Mouse (Mus musculus) CH12.LX (cell line): Measurements from ENCODE around the gene Grid1. TPM values are rescaled to one million over a fixed set of nuclear protein-coding genes. Genes with fewer than 3 reads are reported as not detected.
A peak's percentile ranks its signal among the peaks of the same experiment; 100 is the strongest.

Source experiments
- DNase-seq: peaks from one replicate; pipeline ENCODE4 v3.0.0-alpha.2; 2013; ENCODE audit errors: extremely low read depth
- H3K27ac ChIP-seq: 2 replicates; pipeline ENCODE4 v1.5.1; 2012; ENCODE audit warnings: low read depth, mild to moderate bottlenecking, control low read depth, moderate library complexity; ENCODE audit not compliant: insufficient read depth
- H3K27me3 ChIP-seq: replicated peaks from 2 replicates; pipeline ENCODE3; 2012; ENCODE audit warnings: inconsistent platforms
- H3K36me3 ChIP-seq, 2 experiments: replicated peaks in 1 of 2; 2 replicates each; pipeline versions ENCODE3 to v1.6.1; 2012; ENCODE audit warnings: inconsistent platforms in 1 of 2, low read length in 1 of 2, mild to moderate bottlenecking in 1 of 2, mixed read lengths in 1 of 2, moderate library complexity in 1 of 2; ENCODE audit not compliant: control insufficient read depth in 1 of 2, insufficient read depth in 1 of 2
- H3K4me1 ChIP-seq, 2 experiments: 2 replicates each; pipeline ENCODE4 v1.6.1; 2012; ENCODE audit warnings: inconsistent platforms in 1 of 2, moderate library complexity in 1 of 2; ENCODE audit not compliant: insufficient read depth in 2 of 2, control insufficient read depth in 1 of 2
- H3K4me2 ChIP-seq: 2 replicates; pipeline ENCODE4 v1.6.1; 2012; ENCODE audit warnings: low read depth, mild to moderate bottlenecking, control low read depth; ENCODE audit not compliant: poor library complexity, insufficient read depth, severe bottlenecking
- H3K4me3 ChIP-seq, 3 experiments: fragments of 150-350 bp in 1 of 3; sonication (generic) in 1 of 3; replicated peaks in 1 of 3; 2 replicates each; pipeline versions ENCODE3 to v1.5.1; 2011 to 2012; ENCODE audit warnings: low read depth in 2 of 3, low read length in 2 of 3, mild to moderate bottlenecking in 2 of 3, moderate library complexity in 2 of 3, control low read depth in 1 of 3, improper control_type of control experiment in 1 of 3, inconsistent platforms in 1 of 3, mixed read lengths in 1 of 3; ENCODE audit not compliant: poor library complexity in 1 of 3
- H3K79me2 ChIP-seq: replicated peaks from 2 replicates; pipeline ENCODE4 v1.6.1; 2012; ENCODE audit warnings: mild to moderate bottlenecking, moderate library complexity; ENCODE audit not compliant: control insufficient read depth, poor library complexity, insufficient read depth, severe bottlenecking; ENCODE audit errors: extremely low read depth
- H3K9ac ChIP-seq: 2 replicates; pipeline ENCODE4 v1.6.1; 2012; ENCODE audit warnings: low read depth, mild to moderate bottlenecking, control low read depth, moderate library complexity; ENCODE audit not compliant: insufficient read depth
- H3K9me3 ChIP-seq: replicated peaks from 2 replicates; pipeline ENCODE3; 2012; ENCODE audit warnings: low read length, inconsistent platforms, mixed read lengths
- BHLHE40 ChIP-seq: IDR thresholded peaks from 2 replicates; pipeline ENCODE4 v1.6.1; 2011; ENCODE audit warnings: mild to moderate bottlenecking, low read depth, low read length, improper control_type of control experiment
- CHD1 ChIP-seq: IDR thresholded peaks from 2 replicates; pipeline ENCODE4 v1.6.1; 2012; ENCODE audit warnings: low read depth, low read length, improper control_type of control experiment, inconsistent platforms
- CHD2 ChIP-seq: IDR thresholded peaks from 2 replicates; pipeline ENCODE4 v1.6.1; 2011; ENCODE audit warnings: low read length, improper control_type of control experiment
- CTCF ChIP-seq, 2 experiments: IDR thresholded peaks in 1 of 2; conservative IDR thresholded peaks in 1 of 2; 2 replicates each; pipeline ENCODE4 v1.5.1; 2011 to 2012; ENCODE audit warnings: low read depth in 2 of 2, low read length in 2 of 2, improper control_type of control experiment in 1 of 2, inconsistent platforms in 1 of 2, mild to moderate bottlenecking in 1 of 2, moderate library complexity in 1 of 2
- E2F4 ChIP-seq: IDR thresholded peaks from 2 replicates; pipeline ENCODE4 v1.6.1; 2011; ENCODE audit warnings: low read depth, low read length, improper control_type of control experiment; ENCODE audit not compliant: insufficient replicate concordance
- GABPA ChIP-seq: IDR thresholded peaks from 2 replicates; pipeline ENCODE4 v1.6.1; 2012; ENCODE audit warnings: low read depth, low read length, improper control_type of control experiment, inconsistent platforms; ENCODE audit not compliant: insufficient replicate concordance
- HCFC1 ChIP-seq: IDR thresholded peaks from 2 replicates; pipeline ENCODE4 v1.6.1; 2012; ENCODE audit warnings: low read depth, mild to moderate bottlenecking, inconsistent platforms, low read length, improper control_type of control experiment
- IRF4 ChIP-seq: IDR thresholded peaks from 2 replicates; pipeline ENCODE4 v1.6.1; 2014; ENCODE audit warnings: low read depth, mild to moderate bottlenecking, inconsistent platforms, low read length, improper control_type of control experiment
- JUND ChIP-seq: conservative IDR thresholded peaks from 2 replicates; pipeline ENCODE4 v1.6.1; 2011; ENCODE audit warnings: low read depth, low read length, improper control_type of control experiment
- MAX ChIP-seq: IDR thresholded peaks from 2 replicates; pipeline ENCODE4 v1.6.1; 2011; ENCODE audit warnings: low read length, improper control_type of control experiment
- MXI1 ChIP-seq: IDR thresholded peaks from 2 replicates; pipeline ENCODE4 v1.6.1; 2011; ENCODE audit warnings: mild to moderate bottlenecking, low read depth, low read length, improper control_type of control experiment
- MYC ChIP-seq: IDR thresholded peaks from 2 replicates; pipeline ENCODE4 v1.6.1; 2011; ENCODE audit warnings: low read depth, mild to moderate bottlenecking, improper control_type of control experiment, low read length
- PAX5 ChIP-seq: IDR thresholded peaks from 2 replicates; pipeline ENCODE4 v1.6.1; 2012; ENCODE audit warnings: low read length, inconsistent platforms, mixed read lengths
- POLR2AphosphoS2 ChIP-seq: IDR thresholded peaks from 2 replicates; pipeline ENCODE4 v1.6.1; 2011; ENCODE audit warnings: low read depth, low read length, improper control_type of control experiment
- RCOR1 ChIP-seq: conservative IDR thresholded peaks from 2 replicates; pipeline ENCODE4 v1.6.1; 2012; ENCODE audit warnings: low read depth, mild to moderate bottlenecking, inconsistent platforms, low read length, improper control_type of control experiment
- TBP ChIP-seq: conservative IDR thresholded peaks from 2 replicates; pipeline ENCODE4 v1.6.1; 2011; ENCODE audit warnings: low read depth, low read length, improper control_type of control experiment
- TCF12 ChIP-seq: IDR thresholded peaks from 2 replicates; pipeline ENCODE4 v1.6.1; 2014; ENCODE audit warnings: low read depth, mild to moderate bottlenecking, inconsistent platforms, low read length, improper control_type of control experiment
- USF1 ChIP-seq: IDR thresholded peaks from 2 replicates; pipeline ENCODE4 v1.6.1; 2014; ENCODE audit warnings: low read depth, mild to moderate bottlenecking, inconsistent platforms, low read length, improper control_type of control experiment
- USF2 ChIP-seq: conservative IDR thresholded peaks from 2 replicates; pipeline ENCODE4 v1.6.1; 2011; ENCODE audit warnings: low read depth, low read length, improper control_type of control experiment
- ZKSCAN1 ChIP-seq: IDR thresholded peaks from 2 replicates; pipeline ENCODE4 v1.6.1; 2012; ENCODE audit warnings: low read depth, inconsistent platforms, low read length, improper control_type of control experiment, borderline replicate concordance
- ZNF384 ChIP-seq: IDR thresholded peaks from 2 replicates; pipeline ENCODE4 v1.6.1; 2012; ENCODE audit warnings: low read depth, low read length, improper control_type of control experiment, inconsistent platforms
- dilution Hi-C: fragments of 300-500 bp; cut with MboI; formaldehyde crosslinking; loops from 2 replicates; pipeline ENCODE4 v1.14.3; 2020; ENCODE audit warnings: low sequenced_read_pairs; ENCODE audit not compliant: extremely low pct_unique_long_range_greater_than_20kb, extremely low pct_ligation_motif_present
- in situ Hi-C: fragments of 300-500 bp; cut with MboI; formaldehyde crosslinking; loops from 3 replicates; pipeline ENCODE4 v1.14.3; 2019; ENCODE audit warnings: low sequenced_read_pairs, low pct_ligation_motif_present, low pct_unique_long_range_greater_than_20kb, mixed read lengths
- polyA plus RNA-seq: library from polyadenylated mRNA; unstranded; fragments of >175 nt; gene quantifications from 2 replicates; pipeline ENCODE4 v1.2.1, GENCODE M21; 2012; ENCODE audit warnings: low read depth; ENCODE audit not compliant: insufficient read length
- total RNA-seq, 2 experiments: library from RNA; depleted of rRNA; stranded (reverse); fragments of 300-350 nt in 1 of 2; fragments of >200 nt in 1 of 2; gene quantifications; 2 replicates each; pipeline ENCODE4 v1.2.3; 2012 to 2014

The Grid1 gene
- total and polyA plus RNA-seq, 3 experiments, result not detected

DNA sequence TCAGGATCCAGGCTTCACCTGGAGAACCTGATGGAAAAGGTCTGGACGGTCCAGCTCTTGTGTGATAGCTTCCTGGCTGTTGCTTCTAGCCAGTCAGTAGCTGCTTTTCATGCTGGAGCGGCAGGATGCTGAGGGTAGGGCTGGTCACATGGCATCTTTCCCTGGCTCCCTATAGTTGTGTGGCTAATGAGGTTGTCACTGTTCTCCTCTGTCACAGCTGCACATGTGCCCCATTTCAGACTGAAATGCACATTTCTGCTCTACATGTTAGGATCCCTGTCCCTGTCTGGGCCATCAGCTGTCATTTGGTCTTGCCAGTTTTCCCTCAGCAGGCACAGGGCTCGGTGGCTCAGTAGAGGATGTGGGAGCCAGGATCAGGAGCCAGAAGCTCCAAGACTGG is 17.2 kb downstream of the Grid1 start:
- no peaks in the 10 kb centered on the region for H3K79me2 ChIP-seq
- no peak overlapping the region for H3K4me2 ChIP-seq
- H3K36me3 ChIP-seq, result no peaks in the 10 kb centered on the region
- H3K27ac ChIP-seq, result no peak overlapping the region
- no peak overlapping the region for H3K9ac ChIP-seq
- dilution Hi-C loops, result no loop called here
- no peak for DNase-seq
- peaks cover 59% of the 10 kb centered on the region for H3K27me3 ChIP-seq
- no peaks in the 10 kb centered on the region for H3K9me3 ChIP-seq
- in situ Hi-C loops, result no loop called here
- H3K4me3 ChIP-seq, result no peak overlapping the region
- 0 out of 4 replicates have a peak, but pooled peaks cover 0 to 2% of the 10 kb centered on the region in 2 experiments for H3K4me1 ChIP-seq
- TF ChIP-seq IRF4 (no peak), MXI1 (no peak), POLR2AphosphoS2 (no peak), ZNF384 (no peak), USF1 (no peak)

DNA sequence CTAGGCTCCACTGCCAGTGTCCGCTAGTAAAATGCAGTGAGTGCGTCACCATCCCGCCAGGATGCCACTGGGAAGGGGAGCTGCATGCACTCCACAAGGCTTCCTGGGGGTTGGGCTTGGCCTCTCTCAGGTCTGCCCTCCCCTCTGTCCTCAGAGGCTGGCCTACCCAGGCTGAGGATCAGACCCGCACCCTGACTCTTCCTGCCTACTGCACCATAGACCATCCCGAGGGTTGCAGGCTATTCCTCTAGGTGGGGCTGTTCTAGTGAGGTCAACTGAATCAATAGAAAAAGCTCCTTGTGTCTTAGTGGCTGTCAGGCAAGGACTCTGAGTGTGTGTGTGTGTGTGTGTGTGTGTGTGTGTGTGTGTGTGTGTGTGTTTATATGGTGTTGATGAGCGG is 19.1 kb downstream of the Grid1 start:
- no peak for DNase-seq
- Histone ChIP-seq H3K9me3 (no peaks in the 10 kb centered on the region), H3K4me3 (no peak overlapping the region), H3K27me3 (peaks cover 51% of the 10 kb centered on the region), H3K79me2 (no peaks in the 10 kb centered on the region), H3K4me1 (no peaks in the 10 kb centered on the region), H3K9ac (no peak overlapping the region), H3K27ac (no peak overlapping the region), H3K36me3 (no peaks in the 10 kb centered on the region), H3K4me2 (no peak overlapping the region)
- no peak for TF ChIP-seq USF2
- TF ChIP-seq ZKSCAN1, result no peak
- peak in 1 of 2 experiments; percentile 33; a peak in 1 of 4 replicates for TF ChIP-seq CTCF (conservative IDR thresholded peaks at IDR 0.05 in 1 of 2, IDR thresholded peaks at IDR 0.05 in 1 of 2; ENCODE audit: low read depth in 2 of 2, low read length in 2 of 2)
- in situ Hi-C loops, result no loop called here
- dilution Hi-C loops, result no loop called here

DNA sequence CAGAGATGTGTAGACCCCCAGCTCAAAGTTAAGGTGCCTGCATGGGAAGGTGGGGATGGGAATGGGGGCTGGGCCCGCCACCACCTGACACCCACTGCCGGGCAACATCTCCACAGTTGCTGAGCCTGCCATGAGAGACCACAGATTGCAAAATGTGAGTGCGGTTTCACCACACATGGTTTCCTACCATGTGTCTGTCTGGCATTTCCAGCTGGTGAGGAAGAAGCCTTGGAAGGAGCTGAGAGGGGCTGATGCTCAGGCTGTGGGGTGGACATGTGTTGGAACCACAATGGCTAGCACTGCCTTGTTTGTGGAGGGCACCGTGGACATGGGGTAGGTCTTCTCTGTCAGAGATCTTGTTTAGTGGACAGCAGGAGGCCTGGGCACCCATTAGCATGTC is 20.0 kb downstream of the Grid1 start:
- no peak overlapping the region for H3K27ac ChIP-seq
- H3K79me2 ChIP-seq, result no peaks in the 10 kb centered on the region
- H3K4me3 ChIP-seq, result no peak overlapping the region
- TF ChIP-seq TCF12, result no peak
- no peak for TF ChIP-seq HCFC1
- no peak for TF ChIP-seq MYC
- no peak for TF ChIP-seq RCOR1
- TF ChIP-seq BHLHE40, result no peak
- no peak for TF ChIP-seq GABPA
- TF ChIP-seq CHD2, result no peak
- TF ChIP-seq CHD1, result no peak
- no peak for TF ChIP-seq PAX5
- TF ChIP-seq MAX, result no peak
- TF ChIP-seq POLR2AphosphoS2, result no peak
- TF ChIP-seq TBP, result no peak
- no peak for TF ChIP-seq E2F4
- TF ChIP-seq MXI1, result no peak
- no peak for TF ChIP-seq JUND
- no peaks in the 10 kb centered on the region for H3K36me3 ChIP-seq
- H3K9ac ChIP-seq, result no peak overlapping the region
- H3K4me2 ChIP-seq, result no peak overlapping the region
- DNase-seq, result no peak
- in situ Hi-C loops (no loop called here), dilution Hi-C loops (no loop called here)
- H3K9me3 ChIP-seq, result no peaks in the 10 kb centered on the region
- peaks cover 49% of the 10 kb centered on the region for H3K27me3 ChIP-seq
- no peaks in the 10 kb centered on the region for H3K4me1 ChIP-seq
